Comparison of ENCODE assay signal across 8 mouse cellular contexts in the genomic region with DNA sequence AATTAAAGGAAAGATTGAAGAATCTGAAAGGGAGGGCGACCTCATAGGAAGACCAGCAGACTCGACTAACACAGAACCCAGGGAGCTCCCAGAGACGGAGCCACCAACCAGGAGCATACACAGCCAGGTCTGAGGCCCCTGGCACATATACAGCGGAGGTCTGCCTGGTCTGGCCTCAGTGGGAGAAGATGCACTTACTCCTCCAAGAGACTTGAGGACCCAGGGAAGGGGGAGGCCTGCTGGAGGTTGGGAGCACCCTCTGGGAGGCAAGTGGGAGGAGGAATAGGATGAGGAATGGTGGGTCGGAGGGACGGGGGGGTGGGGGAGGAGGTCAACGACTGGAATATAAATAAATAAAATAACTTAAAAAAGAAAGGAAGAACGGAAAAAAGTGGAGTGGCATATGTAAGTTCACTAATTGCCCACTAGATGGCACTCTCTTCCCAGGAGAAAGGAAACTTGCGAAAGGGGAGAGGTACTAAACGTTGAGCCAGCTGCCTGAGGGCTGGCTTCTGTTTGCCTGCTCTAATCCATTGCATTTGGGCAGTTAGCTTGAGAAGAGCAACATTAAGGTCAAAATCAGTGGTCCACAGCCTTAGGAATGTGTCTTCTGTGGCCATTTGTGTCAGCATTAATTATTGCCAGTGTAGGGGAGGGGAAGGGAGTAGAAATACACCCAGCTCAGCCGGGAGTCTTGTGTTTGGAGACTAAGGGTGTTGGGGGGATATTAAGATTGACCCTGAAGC. TPM values are rescaled to one million over a fixed set of nuclear protein-coding genes. Genes with fewer than 3 reads are reported as not detected.
A peak's percentile ranks its signal among the peaks of the same experiment; 100 is the strongest.
DNase-seq lines count a peak whose midpoint lies in the region; ATAC-seq lines count a peak whose summit lies in the region.

No protein-coding gene starts in this region.

- no peaks in the 10 kb centered on the region for H3K27me3 ChIP-seq in forebrain, embryonic 16.5 days (replicated peaks; ENCODE audit: control insufficient read depth, insufficient read depth, low read length)
- no peaks in the 10 kb centered on the region for H3K27me3 ChIP-seq in intestine, embryonic 16.5 days (replicated peaks; ENCODE audit: control insufficient read depth, insufficient read depth, low read length)
- H3K27me3 ChIP-seq in liver, embryonic 11.5 days (replicated peaks; ENCODE audit: control insufficient read depth, insufficient read depth, low read length) = no peaks in the 10 kb centered on the region
- H3K27me3 ChIP-seq in neural tube, embryonic 11.5 days (ENCODE audit: control insufficient read depth, insufficient read depth, low read length) = no peaks in the 10 kb centered on the region

- peak; percentile 85 for ATAC-seq in forebrain, embryonic 16.5 days
- peak; percentile 68 for ATAC-seq in intestine, embryonic 16.5 days
- ATAC-seq in liver, embryonic 11.5 days (replicated peaks; ENCODE audit: low FRiP score) = peak; percentile 53
- ATAC-seq in neural tube, embryonic 11.5 days (ENCODE audit: insufficient read depth, low FRiP score, low TSS enrichment) = peak; percentile 39; the same call in 1 of the 2 replicates

- WGBS in forebrain, embryonic 16.5 days = 19% methylated on average over 11 of the region's 11 CpGs
- 18% methylated on average over 11 of the region's 11 CpGs for WGBS in intestine, embryonic 16.5 days
- 23% methylated on average over 11 of the region's 11 CpGs for WGBS in liver, embryonic 11.5 days
- WGBS in neural tube, embryonic 11.5 days = 20% methylated on average over 11 of the region's 11 CpGs

- H3K27ac ChIP-seq in forebrain, embryonic 16.5 days (ENCODE audit: low read length) = no peak overlapping the region
- H3K27ac ChIP-seq in intestine, embryonic 16.5 days (ENCODE audit: low read length) = no peak overlapping the region
- no peak overlapping the region for H3K27ac ChIP-seq in liver, embryonic 11.5 days (ENCODE audit: low read depth, low read length)
- H3K27ac ChIP-seq in neural tube, embryonic 11.5 days (ENCODE audit: low read depth, low read length) = no peak overlapping the region

- DNase-seq in gastrocnemius, adult 18-20 months (ENCODE audit: low spot score) = peak; percentile 27
- no peak for DNase-seq in gastrocnemius, postnatal 36 days
- DNase-seq in c-Kit-positive CD71-negative TER-119-negative erythroid progenitor cells, embryonic 14.5 days (ENCODE audit: low read depth) = peak; percentile 48
- DNase-seq in liver, embryonic 11.5 days (ENCODE audit: low spot score) = no peak
- peak; percentile 65 for DNase-seq in neural tube, embryonic 11.5 days (ENCODE audit: low spot score)
- no peak for DNase-seq in ovary, postnatal 36 days (ENCODE audit: low spot score)

- intact Hi-C loops in gastrocnemius, postnatal 36 days (cut with DNase I) = loop anchor here (10.0 kb wide), 1 partner anchor 184 kb away; no protein-coding TSS in a partner anchor

- H3K4me1 ChIP-seq in forebrain, embryonic 16.5 days (replicated peaks; ENCODE audit: control insufficient read depth, insufficient read depth, low read length) = peaks cover 6% of the 10 kb centered on the region; the same call in 1 of the 2 replicates
- H3K4me1 ChIP-seq in intestine, embryonic 16.5 days (ENCODE audit: control insufficient read depth, insufficient read depth, low read length) = 0 out of 2 replicates have a peak, but pooled peaks cover 2% of the 10 kb centered on the region
- no peaks in the 10 kb centered on the region for H3K4me1 ChIP-seq in liver, embryonic 11.5 days (replicated peaks; ENCODE audit: control insufficient read depth, insufficient read depth, low read length)
- H3K4me1 ChIP-seq in neural tube, embryonic 11.5 days (ENCODE audit: control insufficient read depth, insufficient read depth, low read length) = no peaks in the 10 kb centered on the region

- no peak overlapping the region for H3K9ac ChIP-seq in forebrain, embryonic 16.5 days (replicated peaks; ENCODE audit: low read depth, low read length)
- peak overlapping the region; percentile 52 for H3K9ac ChIP-seq in intestine, embryonic 16.5 days (ENCODE audit: low read depth, low read length)
- H3K9ac ChIP-seq in liver, embryonic 11.5 days (ENCODE audit: low read depth, low read length) = no peak overlapping the region
- H3K9ac ChIP-seq in neural tube, embryonic 11.5 days (ENCODE audit: low read length) = no peak overlapping the region

- H3K9me3 ChIP-seq in forebrain, embryonic 16.5 days (ENCODE audit: control insufficient read depth, low read length) = no peaks in the 10 kb centered on the region
- H3K9me3 ChIP-seq in intestine, embryonic 16.5 days (ENCODE audit: control insufficient read depth, low read length) = no peaks in the 10 kb centered on the region
- no peaks in the 10 kb centered on the region for H3K9me3 ChIP-seq in liver, embryonic 11.5 days (ENCODE audit: control insufficient read depth, low read length)
- no peaks in the 10 kb centered on the region for H3K9me3 ChIP-seq in neural tube, embryonic 11.5 days (ENCODE audit: control insufficient read depth, low read length)

- H3K4me3 ChIP-seq in forebrain, embryonic 16.5 days (replicated peaks; ENCODE audit: low read length) = 0 out of 2 replicates have a peak overlapping the region, but pooled peaks have one; percentile 9
- H3K4me3 ChIP-seq in intestine, embryonic 16.5 days (ENCODE audit: low read length) = peak overlapping the region; percentile 27
- peak overlapping the region; percentile 28 for H3K4me3 ChIP-seq in liver, embryonic 11.5 days (ENCODE audit: low read depth, low read length)
- H3K4me3 ChIP-seq in neural tube, embryonic 11.5 days (ENCODE audit: low read depth, low read length) = no peak overlapping the region

- H3K4me2 ChIP-seq in forebrain, embryonic 16.5 days (ENCODE audit: low read length) = peak overlapping the region; percentile 27
- peak overlapping the region; percentile 56 for H3K4me2 ChIP-seq in intestine, embryonic 16.5 days (ENCODE audit: low read depth, low read length)
- peak overlapping the region; percentile 52 for H3K4me2 ChIP-seq in liver, embryonic 11.5 days
- peak overlapping the region; percentile 30 for H3K4me2 ChIP-seq in neural tube, embryonic 11.5 days (ENCODE audit: low read depth)

- no peaks in the 10 kb centered on the region for H3K36me3 ChIP-seq in forebrain, embryonic 16.5 days (ENCODE audit: control insufficient read depth, insufficient read depth)
- no peaks in the 10 kb centered on the region for H3K36me3 ChIP-seq in intestine, embryonic 16.5 days (ENCODE audit: control insufficient read depth, insufficient read depth, low read length)
- no peaks in the 10 kb centered on the region for H3K36me3 ChIP-seq in liver, embryonic 11.5 days (ENCODE audit: control insufficient read depth, insufficient read depth, low read length)
- no peaks in the 10 kb centered on the region for H3K36me3 ChIP-seq in neural tube, embryonic 11.5 days (ENCODE audit: control insufficient read depth, insufficient read depth, low read length)

RNA-seq across cellular contexts. Expression of a gene that starts 55.0 kb away (rescaled TPM):
- 1 to 10 TPM in 1 of 2 experiments, under 1 TPM in 1; 0.18 to 1.0 TPM for total RNA-seq in gastrocnemius, adult 18-20 months (2021)
- total RNA-seq in gastrocnemius, postnatal 36 days (2021) = under 1 TPM; 0.67 to 0.79 TPM
- 1.0 and 1.6 TPM in 2 replicates for polyA plus RNA-seq in forebrain, embryonic 16.5 days (2015; fragmentation: Nextera tagmentation; extraction: Ambion mirVana)
- polyA plus RNA-seq in intestine, embryonic 16.5 days (2015; fragmentation: Nextera tagmentation; extraction: Ambion mirVana) = 1.8 and 2.1 TPM in 2 replicates
- polyA plus RNA-seq in liver, embryonic 11.5 days (2014; fragmentation: Nextera tagmentation; extraction: Ambion mirVana) = not detected in 2 replicates
- polyA plus RNA-seq in neural tube, embryonic 11.5 days (2014; fragmentation: Nextera tagmentation; extraction: Ambion mirVana) = not detected in 2 replicates

Comparison
In these comparisons a context has a peak if more than half of its experiments do, and no peak if none do; other contexts are left out.
1. DNase-seq: peak in gastrocnemius, adult 18-20 months (single experiment), c-Kit-positive CD71-negative TER-119-negative erythroid progenitor cells, embryonic 14.5 days (single experiment) and neural tube, embryonic 11.5 days (single experiment); none in gastrocnemius, postnatal 36 days (0 of 2), liver, embryonic 11.5 days (single experiment) and ovary, postnatal 36 days (single experiment).
2. Peak in every context shown above with its lines, with median percentiles within 50 percentile points of each other: ATAC-seq and H3K4me2 ChIP-seq.